Mouse (Mus musculus) hindbrain, embryonic 16.5 days (tissue): ENCODE measurements around the gene Mrgpre. TPM values are rescaled to one million over a fixed set of nuclear protein-coding genes. Genes with fewer than 3 reads are reported as not detected.

Experiments
- ATAC-seq: fragments of 200-750 bp; cut with Nextera tagmentation; 2 replicates; pipeline ENCODE4 v1.8.0; 2017; ENCODE audit warnings: moderate TSS enrichment, moderate library complexity
- H3K27ac ChIP-seq: fragments of 300-500 bp; sonication (generic); 2 replicates; pipeline ENCODE4 v1.5.1; 2014; ENCODE audit warnings: low read depth, mild to moderate bottlenecking, control low read depth, low read length, moderate library complexity
- H3K27me3 ChIP-seq: fragments of 300-500 bp; sonication (generic); replicated peaks from 2 replicates; pipeline ENCODE4 v1.6.1; 2014; ENCODE audit warnings: low read length; ENCODE audit not compliant: control insufficient read depth, insufficient read depth
- H3K36me3 ChIP-seq: fragments of 300-500 bp; sonication (generic); 2 replicates; pipeline ENCODE4 v1.6.1; 2014; ENCODE audit warnings: mild to moderate bottlenecking, low read length, moderate library complexity, mixed read lengths; ENCODE audit not compliant: control insufficient read depth, insufficient read depth
- H3K4me1 ChIP-seq: fragments of 300-500 bp; sonication (generic); 2 replicates; pipeline ENCODE4 v1.6.1; 2014; ENCODE audit warnings: low read depth, low read length; ENCODE audit not compliant: control insufficient read depth, insufficient read depth
- H3K4me2 ChIP-seq: fragments of 300-500 bp; sonication (generic); 2 replicates; pipeline ENCODE4 v1.6.1; 2014; ENCODE audit warnings: mild to moderate bottlenecking, low read length, control low read depth, moderate library complexity
- H3K4me3 ChIP-seq: fragments of 300-500 bp; sonication (generic); 2 replicates; pipeline ENCODE4 v1.5.1; 2014; ENCODE audit warnings: mild to moderate bottlenecking, low read length, control low read depth, moderate library complexity
- H3K9ac ChIP-seq: fragments of 300-500 bp; sonication (generic); 2 replicates; pipeline ENCODE4 v1.6.1; 2014; ENCODE audit warnings: low read depth, mild to moderate bottlenecking, control low read depth, low read length, moderate library complexity
- H3K9me3 ChIP-seq: fragments of 300-500 bp; sonication (generic); 2 replicates; pipeline ENCODE4 v1.6.1; 2014; ENCODE audit warnings: mild to moderate bottlenecking, low read length, moderate library complexity; ENCODE audit not compliant: control insufficient read depth
- WGBS: fragments of 180-500 bp; shearing (Covaris S2); extraction: QIAGEN DNeasy Blood & Tissue Kit; methylation state at CpG from one replicate; pipeline ENCODE4 v1.1.7; 2014; 5-methylcytosine and 5-hydroxymethylcytosine counted together
- polyA plus RNA-seq: library from polyadenylated mRNA; unstranded; fragments of >200 nt; fragmentation: Nextera tagmentation; extraction: Ambion mirVana; gene quantifications from 2 replicates; pipeline ENCODE4 v1.2.1, GENCODE M21; 2015

The Mrgpre gene
- 10.8 and 14.2 TPM in 2 replicates for polyA plus RNA-seq

GRCm38 (mm10) chr7:143783996-143784829 lies at the start of gene Mrgpre:
Gene Mrgpre, minus strand, starts transcription at chr7:143784500.
- Histone ChIP-seq H3K4me2 (peak within 1 kb of the TSS; percentile 66), H3K4me3 (peak within 1 kb of the TSS; percentile 58), H3K36me3 (peaks cover 2% of the 10 kb centered on the region), H3K27me3 (no peaks in the 10 kb centered on the region), H3K27ac (peak within 1 kb of the TSS; percentile 81), H3K4me1 (peaks cover 15% of the 10 kb centered on the region), H3K9ac (peak within 1 kb of the TSS; percentile 73), H3K9me3 (no peaks in the 10 kb centered on the region)
- 2% methylated on average over 20 of the region's 21 CpGs for WGBS
- peak; percentile 89 for ATAC-seq

GRCm38 (mm10) chr7:143833581-143834190 lies 49.4 kb upstream of the Mrgpre start:
- H3K27me3 ChIP-seq, result no peaks in the 10 kb centered on the region
- no peak for ATAC-seq
- no peak overlapping the region; the same call in 1 of the 2 replicates for H3K4me2 ChIP-seq
- WGBS, result 88% methylated on average over 6 of the region's 6 CpGs
- peaks cover 19% of the 10 kb centered on the region for H3K36me3 ChIP-seq
- H3K9me3 ChIP-seq, result no peaks in the 10 kb centered on the region
- H3K27ac ChIP-seq, result no peak overlapping the region
- H3K4me1 ChIP-seq, result peaks cover 49% of the 10 kb centered on the region
- no peak overlapping the region for H3K4me3 ChIP-seq
- H3K9ac ChIP-seq, result no peak overlapping the region

DNA sequence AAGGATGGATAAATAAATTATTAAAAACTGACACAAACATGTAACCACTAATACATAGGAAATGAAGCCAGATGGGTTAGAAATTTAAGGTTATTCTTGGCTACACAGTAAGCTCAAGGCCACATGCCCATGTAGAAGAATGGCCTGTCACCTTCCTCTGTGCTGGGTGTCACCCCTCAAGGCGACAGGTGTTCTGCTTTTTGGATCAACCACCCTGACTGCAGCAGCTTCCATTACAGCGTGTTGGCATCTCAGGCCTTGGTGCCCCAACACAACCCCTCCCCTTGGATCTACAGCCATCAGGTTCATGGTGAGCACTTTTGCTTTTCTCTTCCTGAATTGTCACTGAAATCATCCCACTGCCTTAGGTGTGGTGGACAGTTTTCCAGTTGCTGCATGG lies 48.3 kb upstream of the Mrgpre start:
- 93% methylated on average over 2 of the region's 2 CpGs for WGBS
- no peak overlapping the region for H3K9ac ChIP-seq

DNA sequence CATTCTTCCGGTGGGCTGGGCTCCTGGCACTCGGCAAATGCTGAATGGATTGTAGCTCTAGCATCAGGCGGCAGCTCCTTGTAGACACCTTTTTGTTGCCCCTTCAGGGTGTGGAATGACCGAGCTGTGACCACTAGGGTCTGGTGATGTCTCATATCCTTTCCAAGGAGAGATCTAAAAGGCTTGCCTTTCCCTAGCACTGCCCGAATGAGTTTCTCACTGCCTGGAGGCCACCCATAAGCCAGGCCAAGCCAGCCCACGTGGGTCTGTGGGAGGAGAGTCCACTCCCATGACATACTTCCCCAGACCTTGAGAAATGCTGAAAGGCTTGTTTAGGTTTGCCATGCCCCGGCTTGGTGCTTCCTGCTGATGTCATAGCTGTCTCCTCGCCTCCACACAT lies 47.9 kb upstream of the Mrgpre start:
- Histone ChIP-seq H3K36me3 (peaks cover 5% of the 10 kb centered on the region), H3K27ac (no peak overlapping the region), H3K9ac (no peak overlapping the region), H3K4me3 (peak overlapping the region; percentile 14; the same call in 1 of the 2 replicates), H3K4me2 (peak overlapping the region; percentile 90), H3K27me3 (no peaks in the 10 kb centered on the region), H3K9me3 (no peaks in the 10 kb centered on the region), H3K4me1 (peaks cover 49% of the 10 kb centered on the region)
- 86% methylated on average over 8 of the region's 8 CpGs for WGBS
- no peak for ATAC-seq

More for the DNA sequence above, 48.3 kb upstream of the Mrgpre start:
- no peaks in the 10 kb centered on the region for H3K27me3 ChIP-seq
- no peak for ATAC-seq
- no peaks in the 10 kb centered on the region for H3K9me3 ChIP-seq
- H3K4me1 ChIP-seq, result peaks cover 49% of the 10 kb centered on the region
- peaks cover 9% of the 10 kb centered on the region for H3K36me3 ChIP-seq
- peak overlapping the region; percentile 90 for H3K4me2 ChIP-seq
- no peak overlapping the region for H3K4me3 ChIP-seq
- H3K27ac ChIP-seq, result no peak overlapping the region

GRCm38 (mm10) chr7:143830399-143830798 lies 46.1 kb upstream of the Mrgpre start:
- peaks cover 45% of the 10 kb centered on the region for H3K4me1 ChIP-seq
- no peaks in the 10 kb centered on the region for H3K27me3 ChIP-seq
- peak overlapping the region; percentile 83 for H3K27ac ChIP-seq
- H3K4me3 ChIP-seq, result peak overlapping the region; percentile 62
- no peaks in the 10 kb centered on the region for H3K36me3 ChIP-seq
- peak overlapping the region; percentile 90 for H3K4me2 ChIP-seq
- 6% methylated on average over 6 of the region's 6 CpGs for WGBS
- ATAC-seq, result no peak; the same call in 1 of the 2 replicates
- H3K9ac ChIP-seq, result peak overlapping the region; percentile 82
- H3K9me3 ChIP-seq, result no peaks in the 10 kb centered on the region

DNA sequence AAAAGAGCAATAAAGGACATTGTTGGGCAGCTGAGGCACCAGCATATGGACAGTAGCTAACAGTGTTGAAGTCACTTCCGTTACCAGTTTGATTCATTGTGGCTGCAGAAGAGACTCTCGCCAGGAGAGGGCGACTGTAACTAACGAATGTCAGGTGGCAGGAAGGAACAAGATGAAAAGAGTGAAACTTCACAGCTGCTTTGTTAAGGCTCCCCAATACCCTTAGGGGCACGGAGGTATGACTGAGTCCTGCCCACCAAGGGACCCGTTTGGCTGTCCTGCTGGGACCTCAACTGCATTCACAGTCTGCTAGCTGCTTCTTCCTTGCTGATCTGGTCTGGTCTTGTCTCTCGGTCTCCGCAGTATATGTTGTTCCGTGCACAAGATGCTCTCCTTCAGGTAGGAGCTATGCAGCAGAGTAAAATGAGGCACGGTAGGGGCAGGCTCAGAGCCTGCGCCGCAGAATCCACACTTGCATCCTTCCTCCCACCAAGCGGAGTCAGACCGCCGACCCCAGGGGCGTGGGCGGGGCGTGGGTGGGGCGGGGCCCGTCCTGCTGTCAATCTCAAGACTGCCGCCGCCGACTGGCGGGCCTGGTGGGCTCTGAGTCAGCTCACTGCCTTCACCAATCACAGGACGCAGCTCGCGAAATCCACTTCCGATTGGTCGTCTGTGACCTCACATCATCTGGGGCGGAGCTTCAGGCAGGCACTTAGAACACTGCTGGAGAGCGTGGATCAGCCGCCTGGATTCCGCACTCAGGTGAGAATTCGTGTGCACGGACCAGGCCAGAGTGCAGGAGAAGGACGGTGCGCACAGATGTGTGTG lies 45.4 kb upstream of the Mrgpre start:
- Histone ChIP-seq H3K36me3 (no peaks in the 10 kb centered on the region), H3K9ac (peak overlapping the region; percentile 82), H3K4me2 (peak overlapping the region; percentile 90), H3K4me3 (peak overlapping the region; percentile 62), H3K9me3 (no peaks in the 10 kb centered on the region), H3K27me3 (no peaks in the 10 kb centered on the region), H3K4me1 (peaks cover 40% of the 10 kb centered on the region), H3K27ac (peak overlapping the region; percentile 96)
- peak; percentile 98 for ATAC-seq
- WGBS, result under 1% methylated on average over 37 of the region's 37 CpGs

DNA sequence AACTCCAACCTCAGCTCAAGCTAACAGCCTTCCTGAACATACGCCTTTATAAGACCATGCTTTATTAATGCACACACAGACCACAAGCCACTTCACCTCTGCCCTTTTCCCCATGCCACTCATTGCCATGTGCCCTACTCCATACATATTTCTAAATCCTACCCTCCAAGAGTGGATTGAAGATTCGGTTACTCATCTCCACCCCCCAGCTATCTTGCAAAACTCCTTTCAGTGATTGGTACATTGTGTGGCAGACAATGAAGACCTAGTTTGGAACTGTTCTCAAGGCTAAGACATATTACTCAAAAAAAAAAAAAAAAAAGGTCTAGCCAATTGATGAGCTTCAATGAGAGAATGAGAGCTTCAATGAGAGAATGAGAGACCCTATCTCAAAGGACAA lies 42.7 kb upstream of the Mrgpre start:
- H3K4me3 ChIP-seq, result no peak overlapping the region
- H3K9ac ChIP-seq, result no peak overlapping the region
- H3K4me1 ChIP-seq, result peaks cover 26% of the 10 kb centered on the region
- H3K27me3 ChIP-seq, result no peaks in the 10 kb centered on the region
- ATAC-seq, result no peak
- H3K27ac ChIP-seq, result no peak overlapping the region
- H3K9me3 ChIP-seq, result no peaks in the 10 kb centered on the region
- H3K36me3 ChIP-seq, result no peaks in the 10 kb centered on the region
- no peak overlapping the region for H3K4me2 ChIP-seq
- WGBS, result 90% methylated on average over 2 of the region's 2 CpGs

- Histone ChIP-seq H3K27ac (peak overlapping the region; percentile 69), H3K9me3 (no peaks in the 10 kb centered on the region), H3K36me3 (peaks cover 6% of the 10 kb centered on the region; the same call in 1 of the 2 replicates), H3K27me3 (no peaks in the 10 kb centered on the region), H3K9ac (peak overlapping the region; percentile 47), H3K4me1 (peaks cover 11% of the 10 kb centered on the region), H3K4me2 (peak overlapping the region; percentile 64), H3K4me3 (peak overlapping the region; percentile 60)
- WGBS, result 79% methylated on average over 4 of the region's 4 CpGs
- no peak; the same call in 1 of the 2 replicates for ATAC-seq
Measured at GRCm38 (mm10) chr7:143823266-143823605, 38.9 kb upstream of the Mrgpre start.
